Mouse (Mus musculus) lung, adult 2 months (tissue): Measurements from ENCODE around the gene Syce1l. TPM values are rescaled to one million over a fixed set of nuclear protein-coding genes. Genes with fewer than 3 reads are reported as not detected.

Source experiments
- DNase-seq: peaks from one replicate; pipeline ENCODE4 v3.0.0; 2022
- H3K4me1 ChIP-seq: fragments of 200-500 bp; 2 replicates; pipeline ENCODE4 v1.6.1; 2011; ENCODE audit warnings: low read length; ENCODE audit not compliant: control insufficient read depth, insufficient read depth
- H3K4me3 ChIP-seq: fragments of 200-500 bp; replicated peaks from 2 replicates; pipeline ENCODE3; 2011; ENCODE audit warnings: low read depth, mild to moderate bottlenecking, control low read depth, low read length; ENCODE audit errors: extremely low read depth
- CTCF ChIP-seq: fragments of 200-500 bp; IDR thresholded peaks from 2 replicates; pipeline ENCODE4 v1.5.1; 2011; ENCODE audit warnings: mild to moderate bottlenecking, low read length, control low read depth; ENCODE audit not compliant: insufficient read depth
- POLR2A ChIP-seq: fragments of 200-500 bp; IDR thresholded peaks from 2 replicates; pipeline ENCODE4 v1.6.1; 2011; ENCODE audit warnings: low read depth, mild to moderate bottlenecking, control low read depth, low read length, borderline replicate concordance; ENCODE audit errors: extremely low read depth
- WGBS: fragments of 180-500 bp; shearing (Covaris S2); methylation state at CpG from one replicate; pipeline ENCODE4 v1.1.7; 2018; 5-methylcytosine and 5-hydroxymethylcytosine counted together
- polyA plus RNA-seq: library from polyadenylated mRNA; depleted of rRNA; stranded (reverse); fragments of >200 nt; gene quantifications from 2 replicates; pipeline ENCODE4 v1.2.3, GENCODE M21; 2012

Gene Syce1l
- polyA plus RNA-seq, 1 experiment = not detected

GRCm38 (mm10) chr8:113645220-113645619 is 2.2 kb downstream of the Syce1l start:
- WGBS = 54% methylated on average over 5 of the region's 5 CpGs
- H3K4me1 ChIP-seq = no peaks in the 10 kb centered on the region
- H3K4me3 ChIP-seq = no peak overlapping the region
- TF ChIP-seq POLR2A = no peak
- TF ChIP-seq CTCF = no peak
- DNase-seq = no peak

GRCm38 (mm10) chr8:113652450-113652849 is 9.4 kb downstream of the Syce1l start:
- WGBS = 76% methylated on average over 12 of the region's 12 CpGs
- Histone ChIP-seq H3K4me3 (no peak overlapping the region), H3K4me1 (no peaks in the 10 kb centered on the region)
- TF ChIP-seq POLR2A = no peak
- no peak for TF ChIP-seq CTCF
- DNase-seq = no peak

GRCm38 (mm10) chr8:113653151-113653550 is 10.1 kb downstream of the Syce1l start:
- Histone ChIP-seq H3K4me1 (no peaks in the 10 kb centered on the region), H3K4me3 (no peak overlapping the region)
- 46% methylated on average over 4 of the region's 4 CpGs for WGBS
- TF ChIP-seq CTCF (no peak), POLR2A (no peak)
- DNase-seq = no peak

GRCm38 (mm10) chr8:113656154-113656553 is 13.1 kb downstream of the Syce1l start:
- no peak for DNase-seq
- TF ChIP-seq CTCF (no peak), POLR2A (no peak)

GRCm38 (mm10) chr8:113656681-113657298 is 13.8 kb downstream of the Syce1l start:
- WGBS = 79% methylated on average over 11 of the region's 11 CpGs
- H3K4me3 ChIP-seq = no peak overlapping the region
- TF ChIP-seq CTCF (no peak), POLR2A (no peak)

More at GRCm38 (mm10) chr8:113656154-113656553, 13.1 kb downstream of the Syce1l start:
- no peaks in the 10 kb centered on the region for H3K4me1 ChIP-seq
- 82% methylated on average over 5 of the region's 5 CpGs for WGBS
- no peak overlapping the region for H3K4me3 ChIP-seq

GRCm38 (mm10) chr8:113660128-113660527 is 17.1 kb downstream of the Syce1l start:
- no peak for DNase-seq
- WGBS = 100% methylated on average over 1 of the region's 1 CpGs

More at GRCm38 (mm10) chr8:113656681-113657298, 13.8 kb downstream of the Syce1l start:
- no peaks in the 10 kb centered on the region for H3K4me1 ChIP-seq
- no peak for DNase-seq

GRCm38 (mm10) chr8:113664544-113664943 is 21.5 kb downstream of the Syce1l start:
- WGBS = 6% methylated on average over 2 of the region's 2 CpGs
- no peak overlapping the region for H3K4me3 ChIP-seq
- TF ChIP-seq POLR2A = no peak
- TF ChIP-seq CTCF = peak; percentile 87
- DNase-seq = peak; percentile 71
- no peaks in the 10 kb centered on the region for H3K4me1 ChIP-seq

More at GRCm38 (mm10) chr8:113660128-113660527, 17.1 kb downstream of the Syce1l start:
- H3K4me3 ChIP-seq = no peak overlapping the region
- no peak for TF ChIP-seq CTCF
- no peak for TF ChIP-seq POLR2A
- no peaks in the 10 kb centered on the region for H3K4me1 ChIP-seq

- DNase-seq = no peak
- 59% methylated on average over 4 of the region's 4 CpGs for WGBS
- Histone ChIP-seq H3K4me3 (no peak overlapping the region), H3K4me1 (no peaks in the 10 kb centered on the region)
- TF ChIP-seq POLR2A = no peak
- TF ChIP-seq CTCF = no peak
Measured at GRCm38 (mm10) chr8:113665036-113665435, 22.0 kb downstream of the Syce1l start.

- no peak for DNase-seq
- Histone ChIP-seq H3K4me1 (no peaks in the 10 kb centered on the region), H3K4me3 (no peak overlapping the region)
- WGBS = 80% methylated on average over 8 of the region's 8 CpGs
- TF ChIP-seq POLR2A = no peak
- TF ChIP-seq CTCF = no peak
Measured at GRCm38 (mm10) chr8:113665951-113666350, 22.9 kb downstream of the Syce1l start.
